ENCODE assay signal across 42 mouse cellular contexts in genomic region chr8:123387801-123388200, GRCm38 (mm10). TPM values are rescaled to one million over a fixed set of nuclear protein-coding genes. Genes with fewer than 3 reads are reported as not detected.
"Had no signal": no experiment of that assay in that cellular context is flagged by ENCODE, and none has a peak within 500 bp of the region (broad histone marks: within the 10 kb centered on the region; RNA-seq: fewer than 3 reads in every experiment).

No protein-coding gene starts in this region.

- H3K27me3 ChIP-seq: heart, embryonic 12.5 days; heart, embryonic 13.5 days; heart, embryonic 15.5 days; hindbrain, embryonic 12.5 days; hindbrain, embryonic 13.5 days; hindbrain, embryonic 15.5 days; kidney, embryonic 15.5 days had no signal

- H3K9me3 ChIP-seq: heart, embryonic 10.5 days; heart, embryonic 12.5 days; heart, embryonic 13.5 days; heart, embryonic 15.5 days; hindbrain, embryonic 10.5 days; hindbrain, embryonic 12.5 days; hindbrain, embryonic 13.5 days; hindbrain, embryonic 15.5 days; kidney, embryonic 15.5 days had no signal

- H3K4me3 ChIP-seq: heart, embryonic 10.5 days; heart, embryonic 12.5 days; heart, embryonic 13.5 days; heart, embryonic 15.5 days; hindbrain, embryonic 10.5 days; hindbrain, embryonic 12.5 days; hindbrain, embryonic 13.5 days; hindbrain, embryonic 15.5 days; kidney, embryonic 15.5 days; layer of hippocampus, adult 2 months; left cerebral cortex, adult 2 months had no signal

- ATAC-seq: hindbrain, embryonic 16.5 days; hindbrain, postnatal 0 days; inflammation-experienced regulatory T-cells, adult 6 months; intestine, embryonic 16.5 days had no signal

- DNase-seq: heart, postnatal 10 days; heart, postnatal 14 days; heart, postnatal 36 days; heart, postnatal 4 days; kidney, adult 11 months; kidney, adult 18-20 months; kidney, adult 2 months; kidney, adult 8-10 months; kidney, adult 9 months; kidney, postnatal 10 days; kidney, postnatal 14 days; kidney, postnatal 25 days; kidney, postnatal 36 days; kidney, postnatal 4 days; layer of hippocampus, adult 9-11 months; layer of hippocampus, postnatal 36 days had no signal

- H3K4me1 ChIP-seq: heart, embryonic 10.5 days; heart, embryonic 12.5 days; heart, embryonic 13.5 days; hindbrain, embryonic 10.5 days; hindbrain, embryonic 12.5 days; hindbrain, embryonic 13.5 days; hindbrain, embryonic 15.5 days; kidney, embryonic 15.5 days had no signal

- H3K27ac ChIP-seq: heart, embryonic 10.5 days; heart, embryonic 13.5 days; heart, embryonic 15.5 days; hindbrain, embryonic 10.5 days; hindbrain, embryonic 12.5 days; hindbrain, embryonic 13.5 days; hindbrain, embryonic 14.5 days; hindbrain, embryonic 15.5 days; hindbrain, postnatal 0 days; kidney, embryonic 15.5 days; kidney, postnatal 0 days; layer of hippocampus, adult 2 months; left cerebral cortex, adult 2 months had no signal

- H3K9ac ChIP-seq: heart, embryonic 12.5 days; heart, embryonic 13.5 days; heart, embryonic 15.5 days; hindbrain, embryonic 12.5 days; hindbrain, embryonic 13.5 days; hindbrain, embryonic 14.5 days; hindbrain, embryonic 15.5 days; kidney, embryonic 15.5 days had no signal

- H3K4me2 ChIP-seq: heart, embryonic 11.5 days; heart, embryonic 12.5 days; heart, embryonic 13.5 days; heart, embryonic 15.5 days; hindbrain, embryonic 12.5 days; hindbrain, embryonic 13.5 days; hindbrain, embryonic 14.5 days; hindbrain, embryonic 15.5 days; kidney, embryonic 15.5 days had no signal

RNA-seq across cellular contexts. Expression of gene Mc1r, which starts 19.1 kb away (rescaled TPM):
- total RNA-seq: heart, postnatal 10 days; heart, postnatal 14 days; heart, postnatal 25 days; heart, postnatal 36 days; heart, postnatal 4 days; hematopoietic stem cell, adult 5-6 weeks; hindbrain, postnatal 0 days; layer of hippocampus, adult 2 months; layer of hippocampus, postnatal 36 days; left cerebral cortex, adult 8-10 months had no signal
- polyA plus RNA-seq: heart, embryonic 10.5 days; heart, embryonic 11.5 days; heart, embryonic 12.5 days; heart, embryonic 13.5 days; heart, embryonic 15.5 days; heart, postnatal 0 days; inflammation-experienced regulatory T-cells, adult 6 months; intestine, embryonic 14.5 days; intestine, embryonic 16.5 days; kidney, adult 2 months; kidney, embryonic 14.5 days; kidney, embryonic 15.5 days; kidney, embryonic 16.5 days; kidney, postnatal 0 days; large intestine, adult 2 months had no signal

RNA-seq across cellular contexts. Expression of gene Spire2, which starts 55.3 kb away (rescaled TPM):
- polyA plus RNA-seq: inflammation-experienced regulatory T-cells, adult 6 months had no signal
